Mouse (Mus musculus) midbrain, embryonic 13.5 days (tissue): ENCODE results near the gene Zcwpw1. TPM values are rescaled to one million over a fixed set of nuclear protein-coding genes. Genes with fewer than 3 reads are reported as not detected.

Experiments used
- ATAC-seq: fragments of 200-750 bp; cut with Nextera tagmentation; 2 replicates; pipeline ENCODE4 v1.8.0; 2017; ENCODE audit warnings: mild to moderate bottlenecking, moderate TSS enrichment, moderate library complexity
- H3K27ac ChIP-seq: fragments of 300-500 bp; sonication (generic); 2 replicates; pipeline ENCODE4 v1.5.1; 2015; ENCODE audit warnings: inconsistent platforms, mild to moderate bottlenecking, moderate library complexity
- H3K27me3 ChIP-seq: fragments of 300-500 bp; sonication (generic); 2 replicates; pipeline ENCODE4 v1.6.1; 2015; ENCODE audit warnings: mild to moderate bottlenecking, inconsistent platforms
- H3K36me3 ChIP-seq: fragments of 300-500 bp; sonication (generic); 2 replicates; pipeline ENCODE4 v1.6.1; 2015; ENCODE audit warnings: mild to moderate bottlenecking, inconsistent platforms
- H3K4me1 ChIP-seq: fragments of 300-500 bp; sonication (generic); replicated peaks from 2 replicates; pipeline ENCODE4 v1.6.1; 2015; ENCODE audit warnings: inconsistent platforms
- H3K4me2 ChIP-seq: fragments of 300-500 bp; sonication (generic); replicated peaks from 2 replicates; pipeline ENCODE4 v1.6.1; 2015; ENCODE audit warnings: moderate library complexity, mild to moderate bottlenecking, inconsistent platforms
- H3K4me3 ChIP-seq: fragments of 300-500 bp; sonication (generic); replicated peaks from 2 replicates; pipeline ENCODE4 v1.5.1; 2015; ENCODE audit warnings: mild to moderate bottlenecking, inconsistent platforms
- H3K9ac ChIP-seq: fragments of 300-500 bp; sonication (generic); replicated peaks from 2 replicates; pipeline ENCODE4 v1.6.1; 2015; ENCODE audit warnings: mild to moderate bottlenecking, inconsistent platforms
- H3K9me3 ChIP-seq: fragments of 300-500 bp; sonication (generic); 2 replicates; pipeline ENCODE4 v1.6.1; 2016; ENCODE audit warnings: mild to moderate bottlenecking, inconsistent platforms
- WGBS: fragments of 180-500 bp; shearing (Covaris S2); methylation state at CpG from one replicate; pipeline ENCODE4 v1.1.7; 2015; 5-methylcytosine and 5-hydroxymethylcytosine counted together
- polyA plus RNA-seq: library from polyadenylated mRNA; unstranded; fragments of >200 nt; fragmentation: Nextera tagmentation; extraction: Ambion mirVana; gene quantifications from 2 replicates; pipeline ENCODE4 v1.2.1, GENCODE M21; 2015

Gene Zcwpw1
- polyA plus RNA-seq: 10.9 and 12.0 TPM in 2 replicates

DNA sequence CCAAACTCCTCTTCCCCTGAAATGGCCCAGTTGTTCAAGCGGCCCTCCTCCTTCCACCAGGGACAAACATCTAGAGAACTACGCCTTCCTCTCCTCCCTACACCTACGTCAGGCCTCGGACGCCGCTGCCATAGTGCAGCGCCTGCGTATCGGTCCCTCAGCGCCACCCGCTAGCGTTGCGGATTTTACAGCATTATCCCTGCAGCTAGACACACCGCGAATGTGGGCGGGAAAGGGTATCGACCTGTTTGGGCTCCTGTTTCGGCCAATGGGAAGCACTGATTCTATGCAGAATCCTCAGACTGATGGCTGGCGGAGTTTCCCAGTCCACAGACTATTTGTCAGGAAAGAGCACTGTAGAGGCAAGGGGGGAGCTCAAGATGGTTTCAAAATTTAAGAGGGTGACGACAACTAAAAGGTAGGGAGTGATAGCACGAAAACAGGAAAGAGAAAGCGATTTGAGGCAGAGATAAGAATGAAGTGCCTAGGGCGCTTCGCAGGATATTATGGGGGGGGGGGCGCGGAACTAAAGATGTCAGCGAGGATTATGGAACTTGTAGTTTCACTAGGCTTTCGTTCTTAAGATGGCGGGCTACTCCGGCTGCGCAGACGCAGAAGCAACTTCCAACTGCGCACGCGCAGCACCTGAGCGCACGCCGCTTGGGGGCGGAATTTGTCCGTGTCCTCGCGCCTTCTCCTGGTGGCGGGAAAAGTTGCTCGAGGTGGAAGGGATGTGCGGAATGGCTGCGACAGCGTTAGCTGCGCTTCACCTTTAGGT is at the start of gene Zcwpw1, which contains the start of gene Mepce:
Gene Zcwpw1, plus strand, starts transcription at position 648 of the 778 bp plus-strand sequence.
Gene Mepce, minus strand, starts transcription at position 505 of the 778 bp plus-strand sequence.
- peak; percentile 76 for ATAC-seq

DNA sequence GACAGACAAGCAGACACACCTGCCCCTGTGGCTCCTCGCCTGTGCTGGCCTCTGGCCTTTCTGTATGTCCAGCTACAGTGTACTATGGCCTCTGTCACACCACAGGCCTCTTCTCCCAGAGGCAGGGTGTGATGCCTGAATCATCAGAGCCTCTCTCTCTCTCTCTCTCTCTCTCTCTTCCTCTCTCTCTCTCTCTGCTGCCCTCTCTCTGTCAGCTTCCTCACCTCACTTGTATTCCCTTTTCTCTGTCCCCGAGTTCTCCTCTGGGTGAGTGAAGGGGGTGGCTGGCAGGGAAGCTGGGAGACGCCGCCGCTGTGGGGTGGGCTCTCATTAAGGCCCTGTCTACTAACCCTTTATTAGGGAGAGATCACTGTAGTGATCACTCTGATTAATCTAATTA is 49.1 kb upstream of the Zcwpw1 start:
- Histone ChIP-seq H3K4me3 (peak overlapping the region; percentile 78), H3K4me2 (peak overlapping the region; percentile 95), H3K27me3 (no peaks in the 10 kb centered on the region), H3K27ac (peak overlapping the region; percentile 83), H3K36me3 (peaks cover 35% of the 10 kb centered on the region), H3K9me3 (no peaks in the 10 kb centered on the region), H3K9ac (peak overlapping the region; percentile 92), H3K4me1 (peaks cover 70% of the 10 kb centered on the region)
- WGBS: 23% methylated on average over 5 of the region's 5 CpGs
- no peak for ATAC-seq

More for the DNA sequence above, at the start of gene Zcwpw1, which contains the start of gene Mepce:
- H3K9me3 ChIP-seq: no peaks in the 10 kb centered on the region
- peak within 1 kb of the TSS; percentile 98 for H3K4me2 ChIP-seq
- peak within 1 kb of the TSS; percentile 98 for H3K9ac ChIP-seq
- H3K27me3 ChIP-seq: peaks cover 12% of the 10 kb centered on the region
- peak within 1 kb of the TSS; percentile 98 for H3K27ac ChIP-seq
- under 1% methylated on average over 48 of the region's 48 CpGs for WGBS
- peaks cover 36% of the 10 kb centered on the region for H3K4me1 ChIP-seq
- H3K36me3 ChIP-seq: peaks cover 25% of the 10 kb centered on the region
- peak within 1 kb of the TSS; percentile 84 for H3K4me3 ChIP-seq

DNA sequence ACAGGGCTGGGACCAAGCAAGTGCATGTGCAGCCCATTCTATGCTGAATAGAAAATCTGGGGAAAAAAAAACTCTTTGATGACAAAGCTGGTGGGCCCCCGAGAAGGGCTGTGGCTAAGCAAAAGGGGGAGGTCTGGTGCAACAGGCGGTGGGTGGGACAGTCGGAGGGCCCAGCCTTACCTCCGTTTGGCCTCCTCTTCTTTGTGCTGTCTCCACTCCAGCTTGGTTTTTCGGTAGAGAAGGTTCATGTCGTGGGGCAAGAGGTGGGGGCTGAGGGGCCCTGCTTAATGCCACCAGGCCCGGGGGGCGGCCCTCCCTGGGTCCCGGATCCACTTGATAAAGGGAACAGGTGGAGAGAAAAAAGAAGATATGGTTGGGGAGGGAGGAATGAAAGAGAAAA is 48.1 kb upstream of the Zcwpw1 start:
- Histone ChIP-seq H3K4me1 (peaks cover 62% of the 10 kb centered on the region), H3K9ac (peak overlapping the region; percentile 92), H3K27ac (peak overlapping the region; percentile 83), H3K27me3 (no peaks in the 10 kb centered on the region), H3K36me3 (peaks cover 35% of the 10 kb centered on the region), H3K9me3 (no peaks in the 10 kb centered on the region), H3K4me3 (peak overlapping the region; percentile 78), H3K4me2 (peak overlapping the region; percentile 95)
- 18% methylated on average over 9 of the region's 9 CpGs for WGBS
- no peak for ATAC-seq

DNA sequence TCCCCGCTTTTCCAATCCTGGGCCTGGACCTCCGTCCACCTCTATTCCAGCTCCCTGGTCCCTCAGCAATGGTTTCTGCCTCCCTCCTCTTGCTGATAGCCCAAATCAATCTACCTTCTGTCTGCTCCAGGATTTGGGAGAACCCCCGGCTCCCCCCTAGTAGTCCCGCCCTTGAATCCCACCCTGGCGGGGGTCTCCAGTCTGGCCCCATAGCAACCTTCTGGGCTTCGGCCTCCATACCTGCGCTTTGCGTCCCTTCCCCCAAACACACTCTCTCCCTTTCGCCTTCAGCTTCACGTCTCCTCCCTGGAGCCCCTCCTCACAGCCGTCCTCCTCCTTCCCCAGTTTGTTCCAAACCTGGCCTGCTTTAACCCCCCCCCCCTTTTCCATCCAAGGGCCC is 47.1 kb upstream of the Zcwpw1 start:
- peak; percentile 25 for ATAC-seq
- Histone ChIP-seq H3K27ac (peak overlapping the region; percentile 83), H3K4me1 (peaks cover 61% of the 10 kb centered on the region), H3K9me3 (no peaks in the 10 kb centered on the region), H3K4me3 (peak overlapping the region; percentile 78), H3K27me3 (no peaks in the 10 kb centered on the region), H3K4me2 (peak overlapping the region; percentile 95), H3K9ac (peak overlapping the region; percentile 92), H3K36me3 (peaks cover 26% of the 10 kb centered on the region)
- 5% methylated on average over 11 of the region's 11 CpGs for WGBS

DNA sequence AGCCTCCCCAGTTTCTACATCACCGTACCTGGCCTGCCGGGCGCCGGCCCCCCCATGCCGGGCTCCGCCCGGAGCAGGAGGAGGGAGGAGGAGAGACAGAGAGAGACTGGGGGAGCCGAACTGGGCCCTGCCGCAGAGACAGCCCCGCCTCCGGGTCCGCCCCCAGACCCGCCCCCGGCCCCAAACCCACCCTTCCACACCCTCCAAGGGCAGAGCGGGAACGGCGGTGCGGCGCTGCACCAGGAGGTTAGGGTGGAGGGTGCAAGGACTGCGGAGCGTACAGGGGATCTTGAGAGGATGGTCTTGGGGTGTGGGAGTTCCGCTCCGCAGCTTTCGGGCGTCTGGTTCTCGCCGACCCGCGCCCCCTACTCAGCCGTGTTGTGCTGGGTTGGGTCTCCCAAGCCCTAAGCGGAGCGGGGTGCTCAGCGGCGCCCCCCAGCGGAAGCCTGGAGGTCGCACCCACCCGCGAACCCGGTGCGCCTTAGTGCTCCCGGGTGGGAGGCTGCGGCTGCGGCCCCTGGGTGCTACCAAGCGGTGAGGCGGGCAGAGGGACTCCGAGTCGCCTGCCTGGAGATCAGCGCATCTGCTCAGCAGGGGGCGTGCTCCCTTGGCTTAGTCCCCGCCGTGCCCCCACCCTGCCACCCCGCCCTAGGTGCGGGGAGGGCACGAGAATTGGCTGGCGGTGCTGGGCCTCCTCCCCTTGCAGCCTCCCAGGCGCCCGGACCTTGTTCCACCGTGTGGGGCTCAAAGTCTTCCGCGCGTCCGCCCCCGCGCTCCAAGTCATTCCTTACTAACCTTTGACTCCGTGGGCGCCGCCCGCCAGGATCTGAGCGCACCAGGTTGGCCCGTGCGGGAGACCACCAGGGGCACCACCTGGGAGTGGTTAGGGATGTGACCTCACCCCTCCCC is 46.3 kb upstream of the Zcwpw1 start, which contains the start of gene Nyap1:
Gene Nyap1, minus strand, starts transcription at position 585 of the 909 bp plus-strand sequence.
- H3K4me3 ChIP-seq: peak within 1 kb of the TSS; percentile 78
- peak within 1 kb of the TSS; percentile 95 for H3K4me2 ChIP-seq
- no peaks in the 10 kb centered on the region for H3K27me3 ChIP-seq
- H3K9ac ChIP-seq: peak within 1 kb of the TSS; percentile 92
- H3K27ac ChIP-seq: peak within 1 kb of the TSS; percentile 83
- H3K9me3 ChIP-seq: no peaks in the 10 kb centered on the region
- ATAC-seq: peak; percentile 82
- H3K4me1 ChIP-seq: peaks cover 56% of the 10 kb centered on the region
- peaks cover 18% of the 10 kb centered on the region for H3K36me3 ChIP-seq
- under 1% methylated on average over 68 of the region's 71 CpGs for WGBS

DNA sequence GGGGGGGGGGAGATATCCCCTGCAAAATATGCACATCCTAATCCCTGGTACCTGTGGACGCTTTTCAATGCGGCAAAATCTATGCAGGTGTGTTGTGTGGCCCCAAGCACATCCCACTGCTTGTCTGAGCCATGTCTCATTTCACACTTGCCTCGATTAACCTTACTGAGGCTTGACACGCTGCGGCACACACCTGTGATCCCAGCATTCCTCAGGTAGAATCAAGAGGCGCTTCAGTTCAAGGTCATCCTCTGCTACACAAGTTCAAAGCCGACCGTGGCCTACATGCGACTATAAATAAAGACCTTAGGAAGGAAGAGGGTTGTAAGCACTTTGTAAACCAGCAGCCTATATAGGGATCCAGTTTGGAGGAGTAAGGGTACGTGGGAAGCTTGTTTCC is 45.5 kb upstream of the Zcwpw1 start:
- ATAC-seq: no peak
- H3K4me3 ChIP-seq: peak overlapping the region; percentile 78
- H3K9me3 ChIP-seq: no peaks in the 10 kb centered on the region
- H3K27me3 ChIP-seq: no peaks in the 10 kb centered on the region
- peaks cover 11% of the 10 kb centered on the region for H3K36me3 ChIP-seq
- peaks cover 60% of the 10 kb centered on the region for H3K4me1 ChIP-seq
- peak overlapping the region; percentile 95 for H3K4me2 ChIP-seq
- H3K27ac ChIP-seq: no peak overlapping the region
- H3K9ac ChIP-seq: no peak overlapping the region
- 75% methylated on average over 10 of the region's 10 CpGs for WGBS

DNA sequence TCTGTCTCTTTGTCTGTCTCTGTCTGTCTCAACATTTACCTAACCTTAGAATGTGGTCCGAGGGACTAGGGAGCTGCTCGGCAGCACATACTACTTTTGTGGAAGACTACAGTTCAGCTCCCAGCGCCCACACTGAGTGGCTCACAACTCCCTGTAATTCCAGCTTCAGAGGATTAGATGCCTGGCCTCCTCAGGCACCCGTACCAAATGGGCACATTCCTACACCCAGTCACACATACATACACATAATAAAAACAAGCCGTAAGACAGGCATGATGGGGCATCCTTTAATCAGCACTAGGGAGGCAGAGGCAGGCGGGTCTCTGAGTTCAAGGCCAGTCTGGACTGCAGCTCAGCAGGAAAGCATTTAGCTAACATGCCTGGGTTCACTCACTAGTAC is 44.8 kb upstream of the Zcwpw1 start:
- no peaks in the 10 kb centered on the region for H3K27me3 ChIP-seq
- H3K36me3 ChIP-seq: peaks cover 5% of the 10 kb centered on the region
- 94% methylated on average over 6 of the region's 6 CpGs for WGBS
- no peak for ATAC-seq
- H3K9me3 ChIP-seq: no peaks in the 10 kb centered on the region
- no peak overlapping the region for H3K27ac ChIP-seq
- H3K4me3 ChIP-seq: no peak overlapping the region
- H3K9ac ChIP-seq: no peak overlapping the region
- peaks cover 61% of the 10 kb centered on the region for H3K4me1 ChIP-seq
- H3K4me2 ChIP-seq: no peak overlapping the region

DNA sequence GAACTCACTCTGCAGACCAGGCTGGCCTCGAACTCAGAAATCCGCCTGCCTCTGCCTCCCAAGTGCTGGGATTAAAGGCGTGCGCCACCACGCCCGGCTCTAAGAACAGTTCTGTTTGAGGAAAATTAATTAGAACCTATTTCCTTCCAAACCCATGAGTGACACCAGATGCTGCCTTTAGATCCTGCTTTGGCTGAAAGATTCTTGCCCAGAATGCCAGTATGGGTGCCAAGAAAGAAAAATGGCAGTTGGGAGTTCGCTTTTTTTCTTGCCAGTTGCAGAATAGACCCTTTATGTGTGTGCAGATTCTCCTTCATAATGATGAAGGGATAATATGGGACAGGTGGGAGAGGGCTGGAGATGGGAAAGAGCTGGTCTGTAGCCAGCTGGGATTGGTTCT is 43.4 kb upstream of the Zcwpw1 start:
- Histone ChIP-seq H3K9me3 (no peaks in the 10 kb centered on the region), H3K4me2 (no peak overlapping the region; the same call in 1 of the 2 replicates), H3K4me3 (no peak overlapping the region), H3K36me3 (no peaks in the 10 kb centered on the region), H3K9ac (no peak overlapping the region), H3K27me3 (no peaks in the 10 kb centered on the region), H3K4me1 (peaks cover 61% of the 10 kb centered on the region), H3K27ac (no peak overlapping the region)
- ATAC-seq: no peak
- 95% methylated on average over 7 of the region's 7 CpGs for WGBS

DNA sequence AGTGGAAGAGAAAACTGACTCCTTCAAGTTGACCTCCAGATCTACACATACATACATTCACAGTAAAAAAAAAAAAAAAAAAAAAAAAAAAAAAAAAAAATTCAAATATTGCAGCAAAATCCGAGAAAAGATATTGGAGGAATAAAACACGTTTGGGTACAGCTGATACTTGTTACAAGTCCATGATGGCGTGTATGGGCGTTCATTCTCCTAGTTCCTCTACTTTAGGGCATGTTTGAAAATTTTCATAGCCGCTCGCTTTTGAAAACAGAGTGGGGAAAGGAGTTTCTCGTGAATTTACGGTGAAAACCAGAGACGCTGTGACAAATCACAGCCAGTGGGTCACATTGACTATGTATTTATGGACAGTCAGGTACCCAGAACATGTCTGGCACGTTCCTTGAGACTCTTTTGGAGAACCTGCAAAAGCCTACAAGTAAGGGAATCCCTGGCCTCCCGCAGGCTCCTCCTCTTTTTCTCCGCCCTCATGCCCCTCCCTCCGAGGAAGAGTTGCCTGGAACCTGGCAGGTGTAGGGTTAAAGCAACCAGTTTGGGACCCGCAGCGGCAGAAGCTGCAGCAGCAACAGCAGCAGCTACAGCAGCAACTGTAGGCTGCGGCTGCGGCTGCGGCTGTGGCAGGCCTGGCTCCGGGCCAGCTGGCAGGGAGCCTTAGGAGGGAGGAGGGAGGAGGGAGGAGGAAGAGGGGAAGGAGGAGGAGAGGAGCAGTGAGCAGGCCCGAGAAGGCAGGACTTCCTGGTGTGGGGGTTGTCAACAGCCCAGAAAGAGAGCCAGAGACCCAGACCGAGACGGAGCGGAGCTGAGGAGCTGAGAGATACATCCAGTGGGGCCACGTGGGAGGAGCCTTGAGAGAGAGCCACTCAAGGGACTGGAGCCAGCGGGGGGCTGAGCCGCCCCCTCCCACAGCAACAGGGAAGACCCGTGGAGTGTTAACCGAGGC is 42.1 kb upstream of the Zcwpw1 start, which contains the start of gene Tsc22d4:
Gene Tsc22d4, plus strand, starts transcription at position 517 of the 958 bp plus-strand sequence.
- Histone ChIP-seq H3K4me1 (peaks cover 53% of the 10 kb centered on the region), H3K27ac (peak within 1 kb of the TSS; percentile 93), H3K27me3 (no peaks in the 10 kb centered on the region), H3K4me3 (peak within 1 kb of the TSS; percentile 65), H3K36me3 (no peaks in the 10 kb centered on the region), H3K4me2 (peak within 1 kb of the TSS; percentile 99), H3K9ac (peak within 1 kb of the TSS; percentile 83), H3K9me3 (no peaks in the 10 kb centered on the region)
- ATAC-seq: peak; percentile 83
- WGBS: 6% methylated on average over 28 of the region's 28 CpGs

DNA sequence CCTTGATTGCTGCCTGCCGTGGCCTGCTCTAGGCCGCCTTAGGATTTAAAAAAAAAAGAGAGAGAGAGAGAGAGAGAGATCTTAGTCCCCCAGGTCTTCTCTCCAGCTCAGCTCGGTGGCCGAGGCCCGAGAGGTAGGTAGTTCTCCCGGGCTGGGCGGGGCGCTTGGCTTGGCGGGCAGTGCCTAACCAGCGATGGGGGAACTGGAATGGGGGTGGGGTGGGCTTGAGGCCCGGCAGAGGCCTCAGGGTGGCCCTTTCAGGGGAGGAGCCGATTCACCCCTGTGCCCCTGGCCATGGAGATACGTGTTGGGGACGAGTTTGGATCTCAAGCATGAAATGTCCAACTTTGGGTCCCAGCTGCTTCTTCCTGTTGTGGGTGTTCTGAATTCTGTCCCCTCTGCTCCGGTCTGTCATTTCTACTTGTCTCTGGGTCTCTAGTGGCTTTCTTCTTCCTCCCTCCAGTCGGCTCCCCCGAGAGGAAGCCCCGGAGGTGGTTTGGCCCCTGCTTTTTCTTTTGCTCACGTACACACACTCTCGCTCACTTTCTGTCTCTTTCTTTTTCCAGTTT is 41.2 kb upstream of the Zcwpw1 start:
- peaks cover 52% of the 10 kb centered on the region for H3K4me1 ChIP-seq
- H3K4me3 ChIP-seq: peak overlapping the region; percentile 65
- H3K9me3 ChIP-seq: no peaks in the 10 kb centered on the region
- ATAC-seq: peak; percentile 31; the same call in 1 of the 2 replicates
- H3K27me3 ChIP-seq: no peaks in the 10 kb centered on the region
- peak overlapping the region; percentile 83 for H3K9ac ChIP-seq
- peaks cover 8% of the 10 kb centered on the region for H3K36me3 ChIP-seq
- H3K4me2 ChIP-seq: peak overlapping the region; percentile 99
- WGBS: 0% methylated on average over 18 of the region's 20 CpGs
- peak overlapping the region; percentile 93 for H3K27ac ChIP-seq
